Mouse (Mus musculus) intestine, postnatal 0 days (tissue): Measurements from ENCODE around the gene Ttll5. TPM values are rescaled to one million over a fixed set of nuclear protein-coding genes. Genes with fewer than 3 reads are reported as not detected.

Source experiments
- ATAC-seq: fragments of 200-750 bp; cut with Nextera tagmentation; 2 replicates; pipeline ENCODE4 v1.8.0; 2017; ENCODE audit warnings: mild to moderate bottlenecking, moderate TSS enrichment, moderate library complexity
- H3K27ac ChIP-seq: fragments of 300-500 bp; sonication (generic); 2 replicates; pipeline ENCODE4 v1.5.1; 2014; ENCODE audit warnings: mild to moderate bottlenecking, low read depth, low read length, moderate library complexity
- H3K27me3 ChIP-seq: fragments of 300-500 bp; sonication (generic); replicated peaks from 2 replicates; pipeline ENCODE4 v1.6.1; 2014; ENCODE audit warnings: low read length, mixed read lengths; ENCODE audit not compliant: control insufficient read depth, insufficient read depth
- H3K36me3 ChIP-seq: fragments of 300-500 bp; sonication (generic); 2 replicates; pipeline ENCODE4 v1.6.1; 2014; ENCODE audit warnings: mild to moderate bottlenecking, moderate library complexity; ENCODE audit not compliant: control insufficient read depth, insufficient read depth
- H3K4me1 ChIP-seq: fragments of 300-500 bp; sonication (generic); replicated peaks from 2 replicates; pipeline ENCODE4 v1.6.1; 2014; ENCODE audit warnings: antibody characterized with exemption, low read length, mixed read lengths; ENCODE audit not compliant: control insufficient read depth, insufficient read depth
- H3K4me2 ChIP-seq: fragments of 300-500 bp; sonication (generic); replicated peaks from 2 replicates; pipeline ENCODE4 v1.6.1; 2014; ENCODE audit warnings: low read depth, mild to moderate bottlenecking, moderate library complexity
- H3K4me3 ChIP-seq: fragments of 300-500 bp; sonication (generic); 2 replicates; pipeline ENCODE4 v1.5.1; 2014; ENCODE audit warnings: low read depth, low read length
- H3K9ac ChIP-seq: fragments of 300-500 bp; sonication (generic); 2 replicates; pipeline ENCODE4 v1.6.1; 2014; ENCODE audit warnings: mild to moderate bottlenecking, low read depth, low read length
- H3K9me3 ChIP-seq: fragments of 300-500 bp; sonication (generic); 2 replicates; pipeline ENCODE4 v1.6.1; 2016; ENCODE audit warnings: mixed run types; ENCODE audit not compliant: control insufficient read depth
- CTCF ChIP-seq: sonication (generic); IDR thresholded peaks from 2 replicates; pipeline ENCODE4 v1.5.1; 2016; ENCODE audit warnings: low read depth, mild to moderate bottlenecking, control low read depth, antibody characterized with exemption, moderate library complexity
- WGBS: fragments of 180-500 bp; shearing (Covaris S2); extraction: QIAGEN DNeasy Blood & Tissue Kit; methylation state at CpG from one replicate; pipeline ENCODE4 v1.1.7; 2014; 5-methylcytosine and 5-hydroxymethylcytosine counted together
- polyA plus RNA-seq: library from polyadenylated mRNA; unstranded; fragments of >200 nt; fragmentation: Nextera tagmentation; extraction: Ambion mirVana; gene quantifications from 2 replicates; pipeline ENCODE4 v1.2.1, GENCODE M21; 2015

Ttll5 gene
- polyA plus RNA-seq, 1 experiment from 2014 or later, result 3.3 TPM

DNA sequence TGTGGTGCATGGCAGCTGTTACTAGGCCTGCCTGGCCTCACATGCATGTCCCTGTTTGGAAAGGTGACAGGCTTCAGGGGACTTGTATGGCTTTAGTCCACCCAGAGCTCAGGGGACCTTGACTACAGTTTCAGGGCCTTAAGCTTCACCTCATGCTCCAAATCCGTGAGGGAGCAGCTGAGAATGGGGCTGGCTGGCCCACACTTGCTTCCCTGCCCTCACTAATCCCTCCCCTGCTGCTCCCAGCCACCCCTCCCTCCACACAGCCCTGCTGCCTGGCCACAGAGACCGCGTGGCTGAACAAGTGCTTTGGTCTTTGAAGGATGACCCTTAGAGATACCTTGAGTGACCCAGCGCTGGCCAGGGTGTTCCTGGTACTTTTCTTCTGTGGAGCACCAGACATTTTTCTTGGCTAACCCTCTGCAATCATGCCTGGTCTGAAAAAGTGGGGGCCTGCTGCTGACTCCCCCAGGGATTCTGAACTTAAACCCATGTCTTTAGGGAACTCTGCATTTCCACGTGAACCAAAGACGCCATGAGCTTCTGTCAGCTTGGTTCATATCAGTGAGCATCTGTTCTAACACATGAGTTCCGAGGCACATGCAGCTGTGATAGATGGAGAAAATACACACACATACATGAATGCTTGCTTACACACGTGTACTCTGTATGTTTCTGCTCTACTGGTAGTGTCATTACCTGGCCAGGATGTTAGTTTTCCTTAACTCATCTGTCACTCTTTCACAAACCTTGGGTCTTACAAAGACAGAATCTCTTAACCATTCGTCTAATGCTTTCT, 212.1 kb downstream of the Ttll5 start:
- 67% methylated on average over 9 of the region's 9 CpGs for WGBS
- Histone ChIP-seq H3K4me3 (no peak overlapping the region), H3K27me3 (no peaks in the 10 kb centered on the region), H3K9me3 (no peaks in the 10 kb centered on the region), H3K36me3 (no peaks in the 10 kb centered on the region; the same call in 1 of the 2 replicates), H3K4me2 (no peak overlapping the region), H3K4me1 (no peaks in the 10 kb centered on the region), H3K9ac (no peak overlapping the region), H3K27ac (no peak overlapping the region)
- no peak for TF ChIP-seq CTCF
- no peak for ATAC-seq

DNA sequence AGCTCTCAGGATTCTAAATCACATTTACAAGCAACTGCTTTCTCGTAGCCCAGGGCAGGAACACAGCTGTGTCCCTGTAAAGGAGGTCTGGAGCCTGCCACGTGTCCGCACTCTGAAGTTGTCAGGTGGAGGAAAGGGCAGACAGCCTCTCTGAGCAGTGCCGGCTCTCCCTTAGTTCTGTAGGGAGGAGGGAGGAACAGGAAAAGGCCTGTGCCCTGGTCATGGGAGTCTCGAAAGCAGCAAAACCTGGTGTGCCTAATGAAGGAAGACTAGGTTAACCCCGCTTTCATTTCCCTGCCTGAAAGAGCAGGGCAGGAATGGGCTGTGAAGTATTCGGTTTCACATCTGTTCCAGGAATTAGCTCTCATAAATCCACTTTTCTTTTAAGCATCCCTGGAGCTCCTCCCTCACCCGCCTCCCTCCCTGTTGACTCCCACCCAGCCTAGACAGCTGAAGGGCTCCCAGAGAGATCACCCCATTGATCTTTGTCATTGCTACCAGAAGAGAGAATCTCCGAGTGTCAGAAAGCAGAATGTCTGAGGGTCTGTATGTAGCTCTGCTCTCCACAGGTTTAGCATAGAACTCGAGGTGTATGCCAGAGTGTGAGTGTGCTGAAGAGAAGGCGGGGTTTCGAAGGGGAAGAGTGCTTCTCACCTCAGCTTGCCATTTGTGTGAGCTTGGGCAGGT, 212.9 kb downstream of the Ttll5 start:
- Histone ChIP-seq H3K9me3 (no peaks in the 10 kb centered on the region), H3K4me3 (no peak overlapping the region), H3K9ac (no peak overlapping the region), H3K4me1 (no peaks in the 10 kb centered on the region), H3K36me3 (no peaks in the 10 kb centered on the region; the same call in 1 of the 2 replicates), H3K27ac (no peak overlapping the region), H3K27me3 (no peaks in the 10 kb centered on the region), H3K4me2 (no peak overlapping the region)
- no peak for TF ChIP-seq CTCF
- no peak for ATAC-seq
- 53% methylated on average over 12 of the region's 12 CpGs for WGBS

DNA sequence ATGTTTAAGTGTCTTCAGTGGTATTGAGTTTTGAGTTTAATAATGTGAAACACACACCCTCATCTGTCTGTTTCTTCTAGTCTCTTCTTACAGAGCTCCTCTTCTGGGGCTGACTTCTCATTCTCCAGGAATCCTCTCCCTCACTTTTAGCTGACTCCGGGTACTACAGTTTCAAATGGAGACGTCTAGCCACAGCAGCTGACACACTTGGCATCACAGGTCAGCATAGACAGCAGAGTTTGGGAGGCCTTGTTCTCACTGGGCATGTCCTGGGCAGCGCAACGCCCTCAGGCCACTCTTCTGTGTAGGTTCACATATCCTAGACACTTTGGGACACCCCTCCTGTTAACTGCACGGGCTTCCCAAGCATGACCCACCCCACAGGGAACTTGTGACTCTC, 214.6 kb downstream of the Ttll5 start:
- no peak overlapping the region for H3K4me3 ChIP-seq
- ATAC-seq, result no peak
- WGBS, result 84% methylated on average over 5 of the region's 5 CpGs

DNA sequence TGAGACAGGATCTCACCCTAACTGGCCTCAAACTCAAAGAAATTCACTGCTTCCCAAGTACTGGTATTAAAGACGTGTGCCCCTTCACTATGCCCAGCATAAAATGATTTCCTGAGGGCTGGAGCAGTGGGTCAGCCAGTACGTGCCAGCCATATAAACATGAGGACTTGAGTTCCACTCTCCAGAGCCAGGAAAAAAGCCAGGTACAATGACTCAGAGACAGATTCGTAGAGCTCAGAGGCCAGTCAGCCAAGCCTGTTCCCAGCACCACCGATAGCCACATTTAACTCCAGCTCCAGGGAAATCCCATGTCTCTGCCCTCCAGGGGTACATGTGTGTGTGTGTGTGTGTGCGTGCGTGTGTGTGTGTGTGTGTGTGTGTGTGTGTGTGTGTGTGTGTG, 215.3 kb downstream of the Ttll5 start:
- H3K36me3 ChIP-seq, result no peaks in the 10 kb centered on the region; the same call in 1 of the 2 replicates
- no peak overlapping the region for H3K27ac ChIP-seq
- no peaks in the 10 kb centered on the region for H3K9me3 ChIP-seq
- H3K4me2 ChIP-seq, result no peak overlapping the region
- H3K4me1 ChIP-seq, result no peaks in the 10 kb centered on the region
- ATAC-seq, result no peak
- no peaks in the 10 kb centered on the region for H3K27me3 ChIP-seq
- TF ChIP-seq CTCF, result no peak
- H3K9ac ChIP-seq, result no peak overlapping the region
- no peak overlapping the region for H3K4me3 ChIP-seq
- WGBS, result 80% methylated on average over 6 of the region's 6 CpGs

More for the DNA sequence above, 214.6 kb downstream of the Ttll5 start:
- no peak for TF ChIP-seq CTCF
- Histone ChIP-seq H3K9ac (no peak overlapping the region), H3K9me3 (no peaks in the 10 kb centered on the region), H3K27me3 (no peaks in the 10 kb centered on the region), H3K36me3 (no peaks in the 10 kb centered on the region; the same call in 1 of the 2 replicates), H3K27ac (no peak overlapping the region), H3K4me1 (no peaks in the 10 kb centered on the region), H3K4me2 (no peak overlapping the region)

DNA sequence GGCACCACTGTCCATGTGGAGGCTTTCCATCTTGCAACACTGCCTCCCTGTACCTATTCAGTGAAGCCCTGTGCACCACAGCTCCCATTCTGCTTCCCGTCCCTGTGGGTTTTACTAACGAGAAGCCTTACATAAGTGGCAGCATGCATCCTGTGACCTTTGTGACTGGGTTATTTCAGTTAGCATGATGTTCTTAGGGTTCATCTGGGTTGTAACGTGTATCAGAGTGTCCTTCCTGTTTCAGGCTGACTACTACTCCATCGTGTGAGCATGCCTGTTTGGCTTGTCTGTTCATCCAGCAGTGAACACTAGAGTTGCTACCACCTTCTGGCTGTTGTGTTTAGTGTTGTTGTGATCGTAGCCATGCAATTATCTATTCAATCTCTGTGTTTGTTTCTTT, 221.7 kb downstream of the Ttll5 start:
- no peak for ATAC-seq
- no peak overlapping the region for H3K4me2 ChIP-seq
- no peak overlapping the region for H3K4me3 ChIP-seq
- no peaks in the 10 kb centered on the region for H3K9me3 ChIP-seq
- H3K36me3 ChIP-seq, result no peaks in the 10 kb centered on the region; the same call in 1 of the 2 replicates
- no peak for TF ChIP-seq CTCF
- H3K9ac ChIP-seq, result no peak overlapping the region
- H3K4me1 ChIP-seq, result no peaks in the 10 kb centered on the region
- H3K27ac ChIP-seq, result no peak overlapping the region
- WGBS, result 76% methylated on average over 5 of the region's 5 CpGs
- no peaks in the 10 kb centered on the region for H3K27me3 ChIP-seq

DNA sequence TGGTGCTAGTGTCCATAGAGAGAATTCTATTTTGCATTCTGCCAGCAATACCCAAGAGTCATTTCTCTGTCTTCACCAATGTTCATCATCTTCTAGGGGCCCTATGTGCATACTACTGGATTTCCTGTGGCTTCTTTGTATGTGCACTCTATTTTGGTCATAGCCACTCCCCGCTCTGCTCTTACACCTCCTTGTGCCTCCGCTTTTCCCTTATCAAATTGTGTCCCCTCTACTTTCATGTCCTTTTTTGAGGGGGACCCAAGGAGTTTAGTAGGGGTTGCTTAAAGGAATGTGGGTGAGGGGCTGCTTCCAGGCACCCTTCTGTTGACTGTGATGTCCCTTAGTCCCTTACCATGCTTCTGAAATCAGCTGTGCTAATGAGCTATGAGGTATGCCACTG, 222.3 kb downstream of the Ttll5 start:
- H3K4me1 ChIP-seq, result no peaks in the 10 kb centered on the region
- no peaks in the 10 kb centered on the region for H3K27me3 ChIP-seq
- 94% methylated on average over 2 of the region's 2 CpGs for WGBS
- H3K36me3 ChIP-seq, result no peaks in the 10 kb centered on the region; the same call in 1 of the 2 replicates
- H3K4me3 ChIP-seq, result no peak overlapping the region
- no peaks in the 10 kb centered on the region for H3K9me3 ChIP-seq
- no peak overlapping the region for H3K4me2 ChIP-seq
- TF ChIP-seq CTCF, result no peak
- ATAC-seq, result no peak
- no peak overlapping the region for H3K27ac ChIP-seq
- H3K9ac ChIP-seq, result no peak overlapping the region
